10 mouse cellular contexts compared by ENCODE assay signal in genomic region chr7:107779611-107780010, GRCm38 (mm10). TPM values are rescaled to one million over a fixed set of nuclear protein-coding genes. Genes with fewer than 3 reads are reported as not detected.
DNase-seq lines count a peak whose midpoint lies in the region; ATAC-seq lines count a peak whose summit lies in the region.
"Had no signal": no experiment of that assay in that cellular context is flagged by ENCODE, and none has a peak within 500 bp of the region (broad histone marks: within the 10 kb centered on the region; RNA-seq: fewer than 3 reads in every experiment).

No protein-coding gene starts in this region.

- H3K4me2 ChIP-seq in kidney, embryonic 14.5 days (replicated peaks; ENCODE audit: low read depth, low read length): no peak overlapping the region

- H3K4me1 ChIP-seq in kidney, embryonic 14.5 days (ENCODE audit: control insufficient read depth, insufficient read depth, low read length): no peaks in the 10 kb centered on the region
- H3K4me1 ChIP-seq: limb, embryonic 10.5 days had no signal

- H3K9ac ChIP-seq in kidney, embryonic 14.5 days (ENCODE audit: low read depth, low read length): no peak overlapping the region

- H3K9me3 ChIP-seq in kidney, embryonic 14.5 days (ENCODE audit: control insufficient read depth, low read length): no peaks in the 10 kb centered on the region
- H3K9me3 ChIP-seq: limb, embryonic 10.5 days had no signal

- 50% methylated on average over 4 of the region's 4 CpGs for WGBS in kidney, embryonic 14.5 days

- no peak overlapping the region for H3K4me3 ChIP-seq in kidney, embryonic 14.5 days (ENCODE audit: low read length)
- H3K4me3 ChIP-seq: limb, embryonic 10.5 days had no signal

- no peaks in the 10 kb centered on the region for H3K27me3 ChIP-seq in kidney, embryonic 14.5 days (ENCODE audit: control insufficient read depth, insufficient read depth, low read length)

- no peak overlapping the region for H3K27ac ChIP-seq in kidney, embryonic 14.5 days (ENCODE audit: low read depth, low read length)
- H3K27ac ChIP-seq: limb, embryonic 10.5 days had no signal

- peak; percentile 40 for DNase-seq in CD4-positive, CD25-positive, alpha-beta regulatory T cell, adult 2 months (ENCODE audit: low read depth, low spot score)
- DNase-seq in kidney, postnatal 36 days: peak; percentile 22 to 27
- DNase-seq in 3T3-L1 (ENCODE audit: low read depth, low spot score): peak; percentile 8
- peak; percentile 31 for DNase-seq in embryo, embryonic 11 days
- no peak for DNase-seq in adrenal gland, adult 18-20 months (ENCODE audit: low spot score in 2 of 2)
- DNase-seq in right cerebral cortex, postnatal 36 days (ENCODE audit: low spot score in 2 of 2): no peak

- no peaks in the 10 kb centered on the region for H3K36me3 ChIP-seq in kidney, embryonic 14.5 days (ENCODE audit: control insufficient read depth, insufficient read depth, low read length)
- H3K36me3 ChIP-seq: limb, embryonic 10.5 days had no signal

- ATAC-seq in CD4-positive, CD25-positive, alpha-beta regulatory T cell, adult 4 months: no peak
- no peak for ATAC-seq in kidney, embryonic 14.5 days (ENCODE audit: low FRiP score, low TSS enrichment)

RNA-seq across cellular contexts. Expression of gene Ovch2, which starts 21.4 kb away (rescaled TPM):
- polyA plus RNA-seq in CD4-positive, CD25-positive, alpha-beta regulatory T cell, adult 4 months (2017; shearing (Covaris generic)): not detected
- not detected in 2 replicates for polyA plus RNA-seq in kidney, embryonic 14.5 days (2014; fragmentation: Nextera tagmentation; extraction: Ambion mirVana)
- total RNA-seq in adrenal gland, adult 18-20 months (2021): not detected
- polyA plus RNA-seq: limb, embryonic 10.5 days; neural tube, embryonic 11.5 days had no signal

RNA-seq across cellular contexts. Expression of gene Cyb5r2, which starts 21.8 kb away (rescaled TPM):
- not detected for polyA plus RNA-seq in CD4-positive, CD25-positive, alpha-beta regulatory T cell, adult 4 months (2017; shearing (Covaris generic))
- polyA plus RNA-seq in kidney, embryonic 14.5 days (2014; fragmentation: Nextera tagmentation; extraction: Ambion mirVana): 0.10 and 0.30 TPM in 2 replicates
- total RNA-seq in adrenal gland, adult 18-20 months (2021): not detected
- polyA plus RNA-seq: neural tube, embryonic 11.5 days had no signal

RNA-seq across cellular contexts. Expression of gene Olfr467, which starts 32.5 kb away (rescaled TPM):
- polyA plus RNA-seq in CD4-positive, CD25-positive, alpha-beta regulatory T cell, adult 4 months (2017; shearing (Covaris generic)): not detected
- not detected in 2 replicates for polyA plus RNA-seq in kidney, embryonic 14.5 days (2014; fragmentation: Nextera tagmentation; extraction: Ambion mirVana)
- total RNA-seq in adrenal gland, adult 18-20 months (2021): not detected
- polyA plus RNA-seq: limb, embryonic 10.5 days; neural tube, embryonic 11.5 days had no signal

RNA-seq across cellular contexts. Expression of gene Olfr469, which starts 45.7 kb away (rescaled TPM):
- not detected for polyA plus RNA-seq in CD4-positive, CD25-positive, alpha-beta regulatory T cell, adult 4 months (2017; shearing (Covaris generic))
- not detected in 2 replicates for polyA plus RNA-seq in kidney, embryonic 14.5 days (2014; fragmentation: Nextera tagmentation; extraction: Ambion mirVana)
- total RNA-seq in adrenal gland, adult 18-20 months (2021): not detected
- polyA plus RNA-seq: limb, embryonic 10.5 days; neural tube, embryonic 11.5 days had no signal

Comparison
In these comparisons a context has a peak if more than half of its experiments do, and no peak if none do; other contexts are left out.
1. DNase-seq: peak in CD4-positive, CD25-positive, alpha-beta regulatory T cell, adult 2 months (single experiment), kidney, postnatal 36 days (2 of 2), 3T3-L1 (single experiment) and embryo, embryonic 11 days (single experiment); none in adrenal gland, adult 18-20 months (0 of 2) and right cerebral cortex, postnatal 36 days (0 of 2).